Mouse (Mus musculus) lung, postnatal 36 days (tissue): ENCODE measurements at regions not wholly inside any gene's neighbourhood (a gene's known extent, or its start where the extent isn't known, plus 50 kb on each side); places are given as distances from the start of the nearest gene placed in this dataset.

ENCODE experiments used
- DNase-seq: peaks from one replicate; pipeline ENCODE4 v3.0.0; 2022; ENCODE audit warnings: mixed read lengths

DNA sequence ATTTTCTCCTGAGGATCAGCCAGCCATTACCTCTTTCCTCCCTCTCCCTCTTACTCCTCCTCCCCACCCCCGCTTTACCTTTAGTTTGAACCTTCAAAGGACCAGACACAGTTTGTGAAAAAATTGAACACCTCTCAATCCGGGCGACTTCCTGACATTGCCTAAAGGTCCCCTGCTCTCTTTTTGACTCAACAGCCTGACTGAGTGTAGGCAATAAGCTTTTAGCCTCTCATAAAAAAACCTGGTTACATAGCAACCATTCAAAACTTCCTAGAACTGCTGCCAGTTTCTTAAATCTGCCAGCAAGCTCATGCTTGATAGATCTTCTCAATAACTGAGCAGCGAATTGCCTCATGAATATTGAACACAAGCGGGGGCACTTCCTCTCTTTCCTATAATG is 71.7 kb downstream of the Zfp945 start:
- DNase-seq = no peak

DNA sequence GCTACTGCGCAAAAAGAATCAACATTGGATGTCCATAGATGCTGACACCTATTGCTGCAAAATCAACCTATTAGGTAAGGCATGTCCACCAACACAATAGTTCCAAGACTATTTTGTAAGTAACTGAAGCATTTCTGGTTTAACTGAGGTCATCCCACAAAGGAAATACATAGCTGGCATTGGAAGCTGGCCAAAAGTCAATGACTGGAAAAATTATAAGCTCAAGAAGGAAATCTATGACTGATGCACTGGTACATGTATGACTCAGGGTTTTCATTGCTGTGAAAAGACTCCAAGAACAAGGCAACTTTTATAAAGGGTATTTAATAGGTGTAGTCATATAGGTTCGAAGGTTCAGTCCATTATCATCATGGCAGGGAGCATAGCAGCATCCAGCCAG is 82.5 kb downstream of the Zfp945 start:
- no peak for DNase-seq

DNA sequence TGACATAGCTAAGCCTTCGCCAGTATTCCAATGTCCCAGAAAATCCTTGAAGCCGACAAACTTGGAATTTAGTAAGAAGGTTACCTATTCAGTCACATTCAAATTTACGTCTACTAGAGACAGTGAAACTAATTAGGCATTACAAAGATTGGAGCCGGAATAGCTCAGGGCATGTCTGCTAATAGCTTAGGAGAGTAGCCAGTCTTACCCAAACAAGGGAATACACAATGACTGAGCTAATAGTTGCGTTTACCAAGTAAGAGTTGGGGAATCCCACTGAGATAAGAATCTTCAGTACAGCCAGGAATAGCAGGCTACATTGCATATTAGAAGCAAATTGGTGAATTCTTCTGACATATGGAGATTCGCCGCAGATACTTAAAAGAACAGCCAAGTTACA is 121.2 kb downstream of the Zfp945 start:
- no peak for DNase-seq

DNA sequence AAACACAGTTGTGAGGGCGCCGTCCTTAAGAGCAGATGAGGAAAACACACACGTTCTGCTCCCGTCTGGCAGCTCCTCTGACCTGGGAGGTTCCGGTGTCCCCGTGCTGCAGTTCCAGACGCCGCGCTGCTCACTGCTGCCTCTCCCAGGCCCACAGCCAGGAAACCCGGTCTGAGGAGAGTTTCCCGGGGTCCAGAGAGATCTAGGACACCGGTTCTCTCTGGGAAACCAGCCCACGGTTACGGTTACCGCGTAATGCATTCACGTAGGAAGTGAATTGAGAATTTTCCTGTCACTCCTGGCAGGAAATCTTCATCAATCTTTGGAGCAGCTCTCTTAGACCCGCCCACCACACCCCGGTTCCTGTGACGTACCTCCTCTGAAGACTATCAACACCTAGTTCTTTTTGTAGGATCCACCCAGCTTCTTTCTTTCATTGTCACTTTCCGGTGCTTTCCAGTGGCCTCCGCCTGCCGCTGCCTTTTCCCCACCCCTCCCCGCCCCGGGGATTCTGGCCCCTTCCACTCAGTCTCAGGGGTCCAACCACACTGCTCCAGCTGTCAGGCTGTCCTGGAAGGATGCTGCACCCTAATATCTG is 127.3 kb downstream of the Zfp945 start:
- DNase-seq = peak; percentile 55

DNA sequence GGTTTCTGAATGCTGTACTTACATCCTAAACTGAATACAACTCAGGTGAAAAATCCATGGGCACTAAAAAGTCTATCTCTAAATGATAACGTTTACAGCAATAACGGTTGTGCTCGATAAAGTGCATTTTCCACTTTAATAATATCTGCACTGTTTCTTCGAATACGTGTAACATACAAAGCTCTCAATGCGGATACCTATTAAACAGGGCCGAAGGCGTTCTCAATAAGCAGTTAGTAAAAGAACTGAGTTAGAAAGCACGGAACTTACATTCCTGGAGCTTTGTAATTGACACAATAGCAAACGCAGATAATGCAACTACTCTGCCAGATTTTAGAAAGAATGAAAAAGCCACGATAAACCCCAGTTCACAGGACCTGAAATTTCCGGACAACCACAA is 127.8 kb downstream of the Zfp945 start:
- no peak for DNase-seq

DNA sequence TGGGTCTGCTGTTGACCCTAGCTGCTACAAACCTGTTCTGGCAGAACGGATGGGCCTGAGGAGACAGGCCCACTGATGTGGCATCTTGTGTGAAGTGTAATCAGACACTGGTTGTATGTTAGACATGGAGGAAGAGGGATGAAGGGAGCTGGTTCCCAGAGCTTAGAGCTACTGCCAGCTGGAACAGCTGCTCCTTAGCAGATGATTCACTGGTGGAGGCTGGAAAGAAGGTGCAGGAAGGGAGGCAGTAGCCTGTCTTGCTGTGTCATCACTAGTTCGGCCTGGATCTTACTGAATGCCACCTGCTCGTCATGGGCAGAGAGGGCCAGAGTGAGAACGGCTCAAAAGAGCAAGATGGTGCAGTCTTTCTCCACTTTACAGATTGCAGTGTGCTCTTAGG is 130.6 kb downstream of the Zfp945 start:
- no peak for DNase-seq
